Mouse (Mus musculus) heart, embryonic 13.5 days (tissue): ENCODE measurements around the gene Hist2h2ac. TPM values are rescaled to one million over a fixed set of nuclear protein-coding genes. Genes with fewer than 3 reads are reported as not detected.
A peak's percentile ranks its signal among the peaks of the same experiment; 100 is the strongest.
"Not testable (repeated sequence)": the region's sequence is repeated elsewhere in the genome, so short reads cannot be mapped to it uniquely, and the experiment has no call there.

Experiments used
- ATAC-seq: fragments of 200-750 bp; cut with Nextera tagmentation; 2 replicates; pipeline ENCODE4 v1.8.0; 2017; ENCODE audit warnings: moderate TSS enrichment; ENCODE audit not compliant: insufficient number of reproducible peaks, low FRiP score, low TSS enrichment; ENCODE audit errors: extremely low read depth
- H3K27ac ChIP-seq: fragments of 300-500 bp; sonication (generic); replicated peaks from 2 replicates; pipeline ENCODE4 v1.5.1; 2015; ENCODE audit warnings: moderate library complexity, mild to moderate bottlenecking, inconsistent platforms
- H3K27me3 ChIP-seq: fragments of 300-500 bp; sonication (generic); replicated peaks from 2 replicates; pipeline ENCODE4 v1.6.1; 2015; ENCODE audit warnings: mild to moderate bottlenecking, inconsistent platforms
- H3K36me3 ChIP-seq: fragments of 300-500 bp; sonication (generic); 2 replicates; pipeline ENCODE4 v1.6.1; 2015; ENCODE audit warnings: mild to moderate bottlenecking, inconsistent platforms
- H3K4me1 ChIP-seq: fragments of 300-500 bp; sonication (generic); 2 replicates; pipeline ENCODE4 v1.6.1; 2015; ENCODE audit warnings: inconsistent platforms
- H3K4me2 ChIP-seq: fragments of 300-500 bp; sonication (generic); 2 replicates; pipeline ENCODE4 v1.6.1; 2015; ENCODE audit warnings: inconsistent platforms, mild to moderate bottlenecking, moderate library complexity
- H3K4me3 ChIP-seq: fragments of 300-500 bp; sonication (generic); 2 replicates; pipeline ENCODE4 v1.5.1; 2015; ENCODE audit warnings: moderate library complexity, mild to moderate bottlenecking, inconsistent platforms
- H3K9ac ChIP-seq: fragments of 300-500 bp; sonication (generic); 2 replicates; pipeline ENCODE4 v1.6.1; 2015; ENCODE audit warnings: inconsistent platforms, mild to moderate bottlenecking, moderate library complexity
- H3K9me3 ChIP-seq: fragments of 300-500 bp; sonication (generic); 2 replicates; pipeline ENCODE4 v1.6.1; 2016; ENCODE audit warnings: inconsistent platforms
- WGBS: fragments of 180-500 bp; shearing (Covaris S2); methylation state at CpG from one replicate; pipeline ENCODE4 v1.1.7; 2015; ENCODE audit warnings: mixed read lengths; 5-methylcytosine and 5-hydroxymethylcytosine counted together
- polyA plus RNA-seq: library from polyadenylated mRNA; unstranded; fragments of >200 nt; fragmentation: Nextera tagmentation; extraction: Ambion mirVana; gene quantifications from 2 replicates; pipeline ENCODE4 v1.2.1, GENCODE M21; 2015

Gene Hist2h2ac
- polyA plus RNA-seq, 1 experiment from 2014 or later = 4.5 TPM

DNA sequence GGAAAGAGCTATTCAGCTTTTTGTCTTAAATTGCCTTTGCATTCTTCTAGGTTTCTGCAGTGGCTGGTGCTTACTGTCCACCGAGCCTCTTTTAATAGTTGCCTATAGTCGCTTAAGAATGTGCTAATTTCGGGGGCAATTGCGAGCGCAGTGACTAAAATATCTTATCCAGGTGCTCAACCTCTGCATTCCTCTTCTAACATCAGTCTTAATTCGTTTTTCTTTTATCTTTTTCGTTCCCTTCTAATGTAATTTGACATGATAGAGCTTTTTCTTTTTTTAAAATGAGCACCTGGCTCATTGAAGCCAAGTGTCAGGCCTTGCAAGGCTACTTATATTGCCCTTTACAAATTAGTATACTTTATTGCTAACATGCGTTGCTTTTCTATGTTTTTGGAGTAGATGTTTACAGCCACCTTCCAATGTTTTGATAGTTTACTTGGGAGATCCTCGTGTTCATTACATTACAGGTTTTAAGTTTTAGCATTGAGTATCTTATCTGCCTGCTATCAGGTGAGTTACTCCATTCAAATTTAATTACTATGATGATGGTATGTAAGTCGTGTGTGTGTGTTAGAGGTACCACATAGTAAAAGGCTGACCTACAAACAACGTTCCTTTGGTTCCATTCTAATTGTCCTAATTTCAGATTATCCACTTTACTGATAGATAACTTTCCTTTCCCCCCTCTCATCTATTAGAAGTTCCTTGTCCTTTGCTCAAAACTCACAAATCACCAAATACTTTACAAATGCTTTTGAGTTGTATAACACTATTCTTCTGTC, 26.9 kb upstream of the Hist2h2ac start:
- 5% methylated on average over 11 of the region's 11 CpGs for WGBS
- peaks cover 48% of the 10 kb centered on the region for H3K4me1 ChIP-seq
- no peak for ATAC-seq

GRCm38 (mm10) chr3:96246427-96246856, 25.8 kb upstream of the Hist2h2ac start, which contains the start of gene Hist2h3c1:
TSS of gene Hist2h3c1 (plus strand) at chr3:96246685.
- ATAC-seq = peak; percentile 82
- Histone ChIP-seq H3K27ac (peak within 1 kb of the TSS; percentile 87), H3K4me1 (peaks cover 48% of the 10 kb centered on the region), H3K4me3 (peak within 1 kb of the TSS; percentile 56), H3K4me2 (peak within 1 kb of the TSS; percentile 72), H3K9ac (peak within 1 kb of the TSS; percentile 84)
- not testable (repeated sequence) for H3K36me3 ChIP-seq, H3K9me3 ChIP-seq, H3K27me3 ChIP-seq
- 0% methylated on average over 7 of the region's 47 CpGs for WGBS

More for the DNA sequence above, 26.9 kb upstream of the Hist2h2ac start:
- Histone ChIP-seq H3K4me2 (peak overlapping the region; percentile 72), H3K27ac (peak overlapping the region; percentile 73), H3K4me3 (peak overlapping the region; percentile 56), H3K36me3 (no peaks in the 10 kb centered on the region), H3K9me3 (no peaks in the 10 kb centered on the region), H3K27me3 (no peaks in the 10 kb centered on the region), H3K9ac (peak overlapping the region; percentile 84)

- H3K27me3 ChIP-seq, H3K9me3 ChIP-seq, ATAC-seq, H3K36me3 ChIP-seq: not testable (repeated sequence)
- peak overlapping the region; percentile 87 for H3K27ac ChIP-seq
- H3K4me3 ChIP-seq = peak overlapping the region; percentile 47
- peaks cover 48% of the 10 kb centered on the region for H3K4me1 ChIP-seq
- WGBS = 0% methylated on average over 10 of the region's 21 CpGs
- peak overlapping the region; percentile 75 for H3K9ac ChIP-seq
- H3K4me2 ChIP-seq = peak overlapping the region; percentile 57
Observed at GRCm38 (mm10) chr3:96246018-96246417, 25.3 kb upstream of the Hist2h2ac start.

- Histone ChIP-seq H3K4me1 (peaks cover 51% of the 10 kb centered on the region), H3K27ac (peak within 1 kb of the TSS; percentile 99), H3K4me3 (peak within 1 kb of the TSS; percentile 59), H3K9ac (peak within 1 kb of the TSS; percentile 93), H3K4me2 (peak within 1 kb of the TSS; percentile 79)
- WGBS = under 1% methylated on average over 41 of the region's 88 CpGs
- not testable (repeated sequence) for H3K9me3 ChIP-seq, H3K36me3 ChIP-seq, H3K27me3 ChIP-seq
- ATAC-seq = peak; percentile 87
Observed at GRCm38 (mm10) chr3:96245003-96245886, 24.6 kb upstream of the Hist2h2ac start, which contains the start of gene Hist2h2aa1. TSS of gene Hist2h2aa1 (plus strand) at chr3:96245497.

GRCm38 (mm10) chr3:96243921-96244572, 23.4 kb upstream of the Hist2h2ac start:
- no peak for ATAC-seq
- peak overlapping the region; percentile 59 for H3K4me3 ChIP-seq
- H3K9me3 ChIP-seq = no peaks in the 10 kb centered on the region
- peak overlapping the region; percentile 79 for H3K4me2 ChIP-seq
- peak overlapping the region; percentile 99 for H3K27ac ChIP-seq
- no peaks in the 10 kb centered on the region for H3K27me3 ChIP-seq
- peak overlapping the region; percentile 93 for H3K9ac ChIP-seq
- H3K36me3 ChIP-seq = no peaks in the 10 kb centered on the region
- WGBS = 72% methylated on average over 7 of the region's 7 CpGs
- H3K4me1 ChIP-seq = peaks cover 41% of the 10 kb centered on the region

DNA sequence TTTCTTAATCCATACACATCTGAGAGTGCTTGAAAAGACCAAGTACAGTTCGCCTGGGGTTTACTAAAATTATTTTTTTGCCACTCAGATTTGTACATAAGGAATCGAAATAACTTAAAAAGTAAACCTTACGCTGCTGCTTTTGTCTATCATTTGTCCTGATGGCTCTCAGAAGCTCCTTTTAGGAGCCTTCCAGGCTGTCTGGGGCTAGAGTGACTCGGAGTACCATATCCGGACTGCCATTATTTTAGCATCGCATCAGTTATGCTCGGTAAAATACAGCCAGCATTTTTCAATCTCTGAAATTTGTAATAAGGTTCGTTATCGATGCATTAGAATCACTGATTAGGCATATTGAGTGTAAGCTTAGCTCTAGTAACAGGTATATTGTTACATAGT, 20.1 kb upstream of the Hist2h2ac start:
- Histone ChIP-seq H3K4me3 (peak overlapping the region; percentile 33), H3K9ac (peak overlapping the region; percentile 76), H3K27me3 (no peaks in the 10 kb centered on the region), H3K4me2 (peak overlapping the region; percentile 61), H3K27ac (peak overlapping the region; percentile 84), H3K36me3 (no peaks in the 10 kb centered on the region), H3K9me3 (no peaks in the 10 kb centered on the region), H3K4me1 (peaks cover 42% of the 10 kb centered on the region)
- 81% methylated on average over 9 of the region's 9 CpGs for WGBS
- no peak for ATAC-seq

DNA sequence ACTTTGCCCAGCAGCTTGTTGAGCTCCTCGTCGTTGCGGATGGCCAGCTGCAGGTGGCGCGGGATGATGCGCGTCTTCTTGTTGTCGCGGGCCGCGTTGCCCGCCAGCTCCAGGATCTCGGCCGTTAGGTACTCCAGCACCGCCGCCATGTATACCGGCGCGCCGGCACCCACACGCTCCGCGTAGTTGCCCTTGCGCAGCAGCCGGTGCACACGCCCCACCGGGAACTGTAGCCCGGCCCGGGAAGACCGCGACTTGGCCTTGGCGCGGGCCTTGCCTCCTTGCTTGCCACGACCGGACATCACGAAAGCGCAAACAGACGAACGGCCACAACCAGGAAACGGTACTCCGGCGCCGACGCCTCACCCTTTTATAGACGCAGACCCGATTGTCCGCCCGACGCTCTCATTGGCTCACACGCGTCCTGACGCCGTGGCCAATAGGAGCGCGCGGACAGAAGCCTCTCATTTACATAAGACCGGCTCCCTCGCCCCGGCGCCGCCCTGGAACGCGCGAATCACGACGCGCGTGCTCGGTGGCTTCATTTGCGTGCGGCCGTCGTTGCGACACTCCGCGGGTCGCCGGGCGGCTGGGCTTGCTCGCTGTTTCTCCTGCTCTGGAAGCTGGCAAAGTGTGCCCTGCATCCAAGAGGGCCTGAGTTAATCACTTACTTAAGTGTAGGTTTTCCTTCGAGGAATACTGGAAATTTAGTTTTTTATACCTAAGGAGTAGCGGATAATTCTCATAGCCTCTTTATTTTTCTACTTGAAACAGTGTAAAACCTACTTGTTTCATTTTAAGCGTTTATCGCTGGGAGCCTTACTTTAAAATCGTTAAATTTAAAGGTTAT, 19.5 kb upstream of the Hist2h2ac start, which contains the start of gene Hist2h2aa2:
Gene Hist2h2aa2, minus strand, starts transcription at position 328 of the 850 bp plus-strand sequence.
- peak within 1 kb of the TSS; percentile 61 for H3K4me2 ChIP-seq
- WGBS = 7% methylated on average over 20 of the region's 85 CpGs
- H3K27me3 ChIP-seq, H3K9me3 ChIP-seq, H3K36me3 ChIP-seq: not testable (repeated sequence)
- peaks cover 42% of the 10 kb centered on the region for H3K4me1 ChIP-seq
- H3K4me3 ChIP-seq = peak within 1 kb of the TSS; percentile 46
- H3K27ac ChIP-seq = peak within 1 kb of the TSS; percentile 84
- peak; percentile 78 for ATAC-seq
- peak within 1 kb of the TSS; percentile 79 for H3K9ac ChIP-seq

- Histone ChIP-seq H3K4me2 (peak within 1 kb of the TSS; percentile 78), H3K4me1 (peaks cover 37% of the 10 kb centered on the region), H3K9ac (peak within 1 kb of the TSS; percentile 89), H3K4me3 (peak within 1 kb of the TSS; percentile 61), H3K27ac (peak within 1 kb of the TSS; percentile 84)
- H3K27me3 ChIP-seq, H3K9me3 ChIP-seq, H3K36me3 ChIP-seq: not testable (repeated sequence)
- ATAC-seq = peak; percentile 84
- 0% methylated on average over 12 of the region's 68 CpGs for WGBS
Observed at GRCm38 (mm10) chr3:96238954-96239793, 18.5 kb upstream of the Hist2h2ac start, which contains the start of gene Hist2h3c2. TSS of gene Hist2h3c2 (minus strand) at chr3:96239127.

DNA sequence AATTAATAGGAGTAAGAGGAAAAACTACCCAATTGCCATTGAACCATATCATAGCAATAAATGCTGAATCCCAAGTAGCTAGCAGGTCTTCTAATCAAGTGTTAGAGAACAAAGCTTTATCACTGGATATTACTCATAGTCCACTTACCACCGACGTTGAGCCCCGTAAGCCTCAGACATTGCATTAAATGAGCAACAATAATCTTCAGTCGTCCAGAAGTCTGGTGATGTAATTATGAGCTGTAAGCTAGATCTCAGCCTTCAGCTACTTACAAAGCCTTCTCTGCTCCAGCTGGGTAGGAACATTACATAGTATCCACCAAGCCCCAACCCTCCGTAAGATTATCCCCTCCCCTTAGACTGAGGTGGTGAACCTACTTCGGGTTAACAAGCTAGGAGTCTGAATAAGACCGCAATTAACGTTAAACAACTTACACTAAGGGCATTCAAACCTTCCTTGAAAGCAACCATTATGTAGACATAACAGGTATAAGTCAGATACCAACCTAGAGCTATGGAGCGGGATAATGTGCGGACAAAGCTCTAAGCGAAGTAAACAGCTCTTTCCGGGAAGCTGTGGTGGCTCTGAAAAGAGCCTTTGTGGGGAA, 17.3 kb upstream of the Hist2h2ac start:
- Histone ChIP-seq H3K36me3 (no peaks in the 10 kb centered on the region), H3K4me3 (peak overlapping the region; percentile 61), H3K27ac (peak overlapping the region; percentile 80), H3K4me2 (peak overlapping the region; percentile 78), H3K9ac (peak overlapping the region; percentile 89), H3K9me3 (no peaks in the 10 kb centered on the region), H3K27me3 (no peaks in the 10 kb centered on the region), H3K4me1 (peaks cover 25% of the 10 kb centered on the region)
- ATAC-seq = no peak
- under 1% methylated on average over 12 of the region's 12 CpGs for WGBS
